Mouse (Mus musculus) C2C12 (cell line): ENCODE data around the gene Trim13. TPM values are rescaled to one million over a fixed set of nuclear protein-coding genes. Genes with fewer than 3 reads are reported as not detected.

Experiments
- H3K27me3 ChIP-seq: one replicate; pipeline ENCODE4 v1.6.1; 2011; ENCODE audit not compliant: control insufficient read depth, insufficient read depth, insufficient read length
- H3K36me3 ChIP-seq: one replicate; pipeline ENCODE4 v1.6.1; 2011; ENCODE audit not compliant: control insufficient read depth, insufficient read depth
- H3K4me3 ChIP-seq: one replicate; pipeline ENCODE4 v1.5.1; 2011; ENCODE audit warnings: mild to moderate bottlenecking, control low read depth; ENCODE audit not compliant: poor library complexity, insufficient read depth, severe bottlenecking
- H3K79me2 ChIP-seq: one replicate; pipeline ENCODE4 v1.6.1; 2011; ENCODE audit not compliant: control insufficient read depth, insufficient read depth
- H3K79me3 ChIP-seq: one replicate; pipeline ENCODE4 v1.6.1; 2011; ENCODE audit warnings: low read depth, control low read depth
- H3ac ChIP-seq: one replicate; pipeline ENCODE3; 2011; ENCODE audit warnings: low read depth; ENCODE audit not compliant: control insufficient read depth, insufficient read length
- CEBPB ChIP-seq: IDR thresholded peaks from one replicate; pipeline ENCODE4 v1.6.1; 2011; ENCODE audit warnings: low read depth, mild to moderate bottlenecking, control low read depth, moderate library complexity
- CTCF ChIP-seq: IDR thresholded peaks from one replicate; pipeline ENCODE4 v1.5.1; 2011; ENCODE audit not compliant: control insufficient read depth, insufficient read depth, insufficient read length
- MAX ChIP-seq: IDR thresholded peaks from one replicate; pipeline ENCODE4 v1.6.1; 2011; ENCODE audit warnings: mild to moderate bottlenecking, control low read depth
- USF1 ChIP-seq: IDR thresholded peaks from one replicate; pipeline ENCODE4 v1.6.1; 2011; ENCODE audit warnings: low read depth, mild to moderate bottlenecking, control low read depth, moderate library complexity
- microRNA-seq: library from miRNA; unstranded; fragments of <30 nt; microRNA quantifications from one replicate; pipeline ENCODE4, GENCODE M21; 2019; ENCODE audit warnings: borderline microRNAs expressed
- polyA plus RNA-seq: library from polyadenylated mRNA; unstranded; fragments of >200 nt; fragmentation: generic; extraction: Trizol; gene quantifications from one replicate; pipeline ENCODE4 v1.2.1, GENCODE M21; 2012; ENCODE audit warnings: missing spikeins

The Trim13 gene
- polyA plus RNA-seq, 1 experiment: 2.9 TPM

GRCm38 (mm10) chr14:61648685-61649504, 50.8 kb downstream of the Trim13 start:
- no peaks in the 10 kb centered on the region for H3K36me3 ChIP-seq
- peak overlapping the region; percentile 84 for H3K4me3 ChIP-seq
- peaks cover 63% of the 10 kb centered on the region for H3K79me2 ChIP-seq
- peaks cover 44% of the 10 kb centered on the region for H3K79me3 ChIP-seq
- TF ChIP-seq MAX: peak; percentile 78
- TF ChIP-seq CEBPB: no peak
- H3K27me3 ChIP-seq: no peaks in the 10 kb centered on the region
- H3ac ChIP-seq: peak overlapping the region; percentile 93

- no peak overlapping the region for H3ac ChIP-seq
- H3K79me3 ChIP-seq: peaks cover 30% of the 10 kb centered on the region
- TF ChIP-seq CTCF (peak; percentile 9), USF1 (no peak)
- no peaks in the 10 kb centered on the region for H3K27me3 ChIP-seq
- peaks cover 48% of the 10 kb centered on the region for H3K79me2 ChIP-seq
- peaks cover 5% of the 10 kb centered on the region for H3K36me3 ChIP-seq
- H3K4me3 ChIP-seq: no peak overlapping the region
Measured at GRCm38 (mm10) chr14:61650291-61650960, 52.4 kb downstream of the Trim13 start.

Small RNAs within 50 kb of the gene (microRNA-seq; reads per million reads assigned to microRNA genes)
- 6,089 reads per million, percentile 94 among the genes with 10 or more reads in this experiment for gene Mir15a
- gene Mir16-1: 958 reads per million, percentile 86 among the genes with 10 or more reads in this experiment

Other genes starting within 250 kb of the Trim13 start
- gene Ebpl, start 237.8 kb upstream of the Trim13 start, polyA plus RNA-seq: 1.1 TPM
- 14.9 TPM for gene Kpna3, start 158.4 kb upstream of the Trim13 start, polyA plus RNA-seq
- 7.8 TPM for gene Spryd7, start 41.4 kb upstream of the Trim13 start, polyA plus RNA-seq
- 0.09 TPM for gene Kcnrg, start 9.2 kb downstream of the Trim13 start, polyA plus RNA-seq